Mouse (Mus musculus) neural tube, embryonic 11.5 days (tissue): Measurements from ENCODE around the gene Prss16. TPM values are rescaled to one million over a fixed set of nuclear protein-coding genes. Genes with fewer than 3 reads are reported as not detected.
A peak's percentile ranks its signal among the peaks of the same experiment; 100 is the strongest.
"Not testable (repeated sequence)": the region's sequence is repeated elsewhere in the genome, so short reads cannot be mapped to it uniquely, and the experiment has no call there.

ENCODE experiments used
- ATAC-seq: fragments of 200-750 bp; cut with Nextera tagmentation; 2 replicates; pipeline ENCODE4 v1.8.0; 2017; ENCODE audit warnings: moderate number of reproducible peaks, mild to moderate bottlenecking, moderate TSS enrichment, moderate library complexity; ENCODE audit not compliant: insufficient read depth, low FRiP score, low TSS enrichment
- DNase-seq: peaks from one replicate; pipeline ENCODE4 v3.0.0-alpha.2; 2015; ENCODE audit warnings: low spot score
- H3K27ac ChIP-seq: fragments of 300-500 bp; sonication (generic); 2 replicates; pipeline ENCODE4 v1.5.1; 2014; ENCODE audit warnings: low read depth, mild to moderate bottlenecking, low read length
- H3K27me3 ChIP-seq: fragments of 300-500 bp; sonication (generic); 2 replicates; pipeline ENCODE4 v1.6.1; 2014; ENCODE audit warnings: mild to moderate bottlenecking, low read length, mixed read lengths; ENCODE audit not compliant: control insufficient read depth, insufficient read depth
- H3K36me3 ChIP-seq: fragments of 300-500 bp; sonication (generic); 2 replicates; pipeline ENCODE4 v1.6.1; 2014; ENCODE audit warnings: mild to moderate bottlenecking, low read length, moderate library complexity, mixed read lengths; ENCODE audit not compliant: control insufficient read depth, insufficient read depth
- H3K4me1 ChIP-seq: fragments of 300-500 bp; sonication (generic); 2 replicates; pipeline ENCODE4 v1.6.1; 2014; ENCODE audit warnings: low read length, mixed read lengths; ENCODE audit not compliant: control insufficient read depth, insufficient read depth
- H3K4me2 ChIP-seq: fragments of 300-500 bp; sonication (generic); 2 replicates; pipeline ENCODE4 v1.6.1; 2014; ENCODE audit warnings: low read depth, mild to moderate bottlenecking, moderate library complexity
- H3K4me3 ChIP-seq: fragments of 300-500 bp; sonication (generic); 2 replicates; pipeline ENCODE4 v1.5.1; 2014; ENCODE audit warnings: low read depth, low read length
- H3K9ac ChIP-seq: fragments of 300-500 bp; sonication (generic); 2 replicates; pipeline ENCODE4 v1.6.1; 2014; ENCODE audit warnings: mild to moderate bottlenecking, low read length
- H3K9me3 ChIP-seq: fragments of 300-500 bp; sonication (generic); 2 replicates; pipeline ENCODE4 v1.6.1; 2016; ENCODE audit warnings: low read length; ENCODE audit not compliant: control insufficient read depth
- WGBS: fragments of 180-500 bp; shearing (Covaris S2); extraction: QIAGEN DNeasy Blood & Tissue Kit; methylation state at CpG from one replicate; pipeline ENCODE4 v1.1.7; 2014; 5-methylcytosine and 5-hydroxymethylcytosine counted together
- polyA plus RNA-seq: library from polyadenylated mRNA; unstranded; fragments of >200 nt; fragmentation: Nextera tagmentation; extraction: Ambion mirVana; gene quantifications from 2 replicates; pipeline ENCODE4 v1.2.1, GENCODE M21; 2014

Gene Prss16
- polyA plus RNA-seq, 1 experiment from 2014 or later, result 0.21 TPM

GRCm38 (mm10) chr13:22043503-22044431 is 34.2 kb upstream of the Prss16 start:
- WGBS, result 3% methylated on average over 9 of the region's 14 CpGs

GRCm38 (mm10) chr13:22042568-22043502 is 33.3 kb upstream of the Prss16 start, which contains the start of the genes Hist1h2ag and Hist1h2bj:
Gene Hist1h2ag, minus strand, starts transcription at chr13:22042944.
Gene Hist1h2bj, plus strand, starts transcription at chr13:22043214.
- not testable (repeated sequence) for H3K27me3 ChIP-seq, H3K36me3 ChIP-seq, H3K4me1 ChIP-seq, H3K9me3 ChIP-seq
- peak; percentile 89 for DNase-seq
- peak within 1 kb of the TSS; percentile 65 for H3K4me2 ChIP-seq
- WGBS, result under 1% methylated on average over 27 of the region's 80 CpGs
- ATAC-seq, result peak; percentile 91
- H3K27ac ChIP-seq, result peak within 1 kb of the TSS; percentile 94
- peak within 1 kb of the TSS; percentile 37 for H3K4me3 ChIP-seq
- peak within 1 kb of the TSS; percentile 78 for H3K9ac ChIP-seq

More at GRCm38 (mm10) chr13:22043503-22044431, 34.2 kb upstream of the Prss16 start:
- H3K27ac ChIP-seq, result peak overlapping the region; percentile 76
- no peaks in the 10 kb centered on the region for H3K9me3 ChIP-seq
- peak overlapping the region; percentile 53 for H3K9ac ChIP-seq
- H3K27me3 ChIP-seq, result no peaks in the 10 kb centered on the region
- peak overlapping the region; percentile 31 for H3K4me3 ChIP-seq
- no peaks in the 10 kb centered on the region for H3K36me3 ChIP-seq
- 0 out of 2 replicates have a peak, but pooled peaks cover 6% of the 10 kb centered on the region for H3K4me1 ChIP-seq
- ATAC-seq (peak; percentile 21; the same call in 1 of the 2 replicates), DNase-seq (no peak)
- H3K4me2 ChIP-seq, result peak overlapping the region; percentile 49

GRCm38 (mm10) chr13:22041651-22042567 is 32.4 kb upstream of the Prss16 start:
- Histone ChIP-seq H3K9me3 (no peaks in the 10 kb centered on the region), H3K4me1 (0 out of 2 replicates have a peak, but pooled peaks cover 6% of the 10 kb centered on the region), H3K4me3 (peak overlapping the region; percentile 37), H3K36me3 (no peaks in the 10 kb centered on the region), H3K27ac (peak overlapping the region; percentile 94), H3K4me2 (peak overlapping the region; percentile 65), H3K27me3 (no peaks in the 10 kb centered on the region), H3K9ac (peak overlapping the region; percentile 78)
- WGBS, result 3% methylated on average over 13 of the region's 13 CpGs
- DNase-seq, result peak; percentile 35
- no peak for ATAC-seq

GRCm38 (mm10) chr13:22041142-22041536 is 31.6 kb upstream of the Prss16 start, which contains the start of gene Hist1h4i:
Gene Hist1h4i, minus strand, starts transcription at chr13:22041362.
- peak; percentile 56 for ATAC-seq
- Histone ChIP-seq H3K4me2 (peak within 1 kb of the TSS; percentile 65), H3K4me3 (peak within 1 kb of the TSS; percentile 37), H3K9ac (peak within 1 kb of the TSS; percentile 78), H3K27ac (peak within 1 kb of the TSS; percentile 94)
- not testable (repeated sequence) for H3K27me3 ChIP-seq, H3K36me3 ChIP-seq, H3K4me1 ChIP-seq, H3K9me3 ChIP-seq
- peak; percentile 94 for DNase-seq
- WGBS, result under 1% methylated on average over 24 of the region's 27 CpGs

GRCm38 (mm10) chr13:22040464-22041141 is 31.1 kb upstream of the Prss16 start:
- DNase-seq (peak; percentile 61), ATAC-seq (peak; percentile 13)
- Histone ChIP-seq H3K9ac (peak overlapping the region; percentile 30), H3K36me3 (no peaks in the 10 kb centered on the region), H3K27me3 (no peaks in the 10 kb centered on the region), H3K9me3 (no peaks in the 10 kb centered on the region), H3K4me3 (peak overlapping the region; percentile 37), H3K4me2 (peak overlapping the region; percentile 49), H3K4me1 (peaks cover 6% of the 10 kb centered on the region; the same call in 1 of the 2 replicates), H3K27ac (peak overlapping the region; percentile 94)
- under 1% methylated on average over 18 of the region's 24 CpGs for WGBS

GRCm38 (mm10) chr13:22039951-22040463 is 30.5 kb upstream of the Prss16 start:
- Histone ChIP-seq H3K9me3 (no peaks in the 10 kb centered on the region), H3K4me1 (peaks cover 6% of the 10 kb centered on the region; the same call in 1 of the 2 replicates), H3K4me3 (peak overlapping the region; percentile 37), H3K27me3 (no peaks in the 10 kb centered on the region), H3K36me3 (no peaks in the 10 kb centered on the region), H3K27ac (peak overlapping the region; percentile 94), H3K9ac (no peak overlapping the region), H3K4me2 (peak overlapping the region; percentile 49)
- no peak for DNase-seq
- no peak for ATAC-seq
- 7% methylated on average over 2 of the region's 2 CpGs for WGBS

GRCm38 (mm10) chr13:22039364-22039763 is 29.8 kb upstream of the Prss16 start:
- 69% methylated on average over 5 of the region's 5 CpGs for WGBS
- peak overlapping the region; percentile 49; the same call in 1 of the 2 replicates for H3K4me2 ChIP-seq
- no peak overlapping the region for H3K4me3 ChIP-seq
- H3K9me3 ChIP-seq, result no peaks in the 10 kb centered on the region
- peaks cover 8% of the 10 kb centered on the region for H3K4me1 ChIP-seq
- H3K9ac ChIP-seq, result no peak overlapping the region
- H3K36me3 ChIP-seq, result no peaks in the 10 kb centered on the region
- ATAC-seq (no peak), DNase-seq (no peak)
- no peaks in the 10 kb centered on the region for H3K27me3 ChIP-seq
- no peak overlapping the region for H3K27ac ChIP-seq
